Mouse (Mus musculus) liver, postnatal 0 days (tissue): ENCODE data around the gene Trim25.

Experiments used
- CTCF ChIP-seq: sonication (generic); IDR thresholded peaks from 2 replicates; pipeline ENCODE4 v1.5.1; 2016; ENCODE audit warnings: antibody characterized with exemption, low read depth
- EP300 ChIP-seq: IDR thresholded peaks from 2 replicates; pipeline ENCODE4 v1.6.1; 2016; ENCODE audit warnings: antibody characterized with exemption, low read depth, mild to moderate bottlenecking

GRCm38 (mm10) chr11:89067871-89068490, 68.8 kb downstream of the Trim25 start:
- TF ChIP-seq CTCF (no peak), EP300 (no peak)
